Mouse (Mus musculus) spleen, postnatal 14 days (tissue): ENCODE results near the gene Rdm1.
"Not testable (repeated sequence)": the region's sequence is repeated elsewhere in the genome, so short reads cannot be mapped to it uniquely, and the experiment has no call there.

Experiments used
- DNase-seq, 2 experiments: peaks; one replicate each; pipeline ENCODE4 v3.0.0; 2021 to 2022; ENCODE audit warnings: low spot score in 2 of 2

Gene Rdm1

DNA sequence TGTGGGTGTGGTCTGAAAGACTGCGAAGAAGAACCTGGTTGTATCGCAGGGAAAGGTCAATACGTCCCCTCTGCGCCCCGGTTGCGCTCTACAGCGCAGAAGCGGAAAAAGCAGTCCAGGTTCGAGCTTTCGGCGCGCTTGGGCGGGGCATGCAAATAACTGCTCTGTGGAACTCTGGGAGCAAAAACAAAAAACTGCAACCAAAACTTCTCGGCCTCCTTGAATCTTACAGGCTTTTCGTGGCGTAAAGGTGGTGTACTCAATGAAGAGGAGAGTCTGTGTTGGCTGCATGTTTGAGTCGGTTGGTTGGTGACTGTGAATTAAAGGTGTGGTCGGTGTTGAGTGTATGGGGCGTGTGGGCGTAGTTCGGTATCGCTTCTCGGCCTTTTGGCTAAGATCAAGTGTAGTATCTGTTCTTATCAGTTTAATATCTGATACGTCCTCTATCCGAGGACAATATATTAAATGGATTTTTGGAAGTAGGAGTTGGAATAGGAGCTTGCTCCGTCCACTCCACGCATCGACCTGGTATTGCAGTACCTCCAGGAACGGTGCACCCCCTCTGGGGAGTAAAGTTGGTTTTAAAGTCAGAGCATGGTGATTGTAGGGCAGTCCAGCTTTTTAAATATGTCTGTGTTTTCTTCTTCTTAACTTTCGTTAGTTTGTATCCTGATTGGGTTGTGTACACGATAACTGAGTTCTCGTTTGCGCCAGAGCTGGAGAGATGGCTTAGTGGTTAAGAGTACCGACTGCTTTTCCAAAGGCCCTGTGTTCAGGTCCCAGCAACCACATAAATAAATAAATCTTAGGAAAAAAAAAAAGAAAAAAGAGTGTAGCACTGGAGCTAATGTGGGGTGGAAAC, at the start of gene Rdm1:
TSS of gene Rdm1 (plus strand) at position 201 of the 862 bp plus-strand sequence.
- DNase-seq, result peak; percentile 71 to 76

DNA sequence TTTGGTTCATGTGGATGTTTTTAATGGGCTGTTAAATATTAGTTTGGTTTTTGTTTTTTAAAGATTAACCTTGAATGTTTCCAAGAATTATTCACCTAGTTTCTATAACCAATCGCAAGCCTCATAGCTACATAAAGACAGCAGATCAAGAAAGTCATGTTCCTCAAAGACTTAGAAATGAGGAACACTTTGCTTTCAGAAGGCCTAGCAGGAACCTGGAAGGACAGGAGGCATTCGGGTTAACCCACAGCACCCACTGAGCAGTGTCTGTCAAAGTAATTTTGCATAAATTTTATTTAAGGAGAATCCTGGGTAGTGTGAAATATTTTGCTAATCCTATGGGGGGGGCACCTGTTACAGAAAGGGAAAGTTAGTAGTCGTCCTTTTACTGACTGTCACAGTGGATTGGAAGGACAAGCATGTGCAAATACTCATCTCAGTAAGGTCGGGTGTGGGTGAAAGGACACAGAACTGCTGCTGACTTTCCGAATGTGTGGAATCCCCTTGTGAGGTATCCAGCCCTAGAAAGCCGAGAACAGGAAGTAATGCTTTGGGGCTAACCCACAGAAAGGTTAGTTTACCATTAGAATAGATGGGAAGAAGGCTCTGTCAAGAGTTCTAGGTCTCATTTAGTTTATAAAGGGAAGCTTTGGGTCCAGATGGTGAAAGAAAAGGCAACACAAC, 45.8 kb upstream of the Rdm1 start:
- no peak for DNase-seq

DNA sequence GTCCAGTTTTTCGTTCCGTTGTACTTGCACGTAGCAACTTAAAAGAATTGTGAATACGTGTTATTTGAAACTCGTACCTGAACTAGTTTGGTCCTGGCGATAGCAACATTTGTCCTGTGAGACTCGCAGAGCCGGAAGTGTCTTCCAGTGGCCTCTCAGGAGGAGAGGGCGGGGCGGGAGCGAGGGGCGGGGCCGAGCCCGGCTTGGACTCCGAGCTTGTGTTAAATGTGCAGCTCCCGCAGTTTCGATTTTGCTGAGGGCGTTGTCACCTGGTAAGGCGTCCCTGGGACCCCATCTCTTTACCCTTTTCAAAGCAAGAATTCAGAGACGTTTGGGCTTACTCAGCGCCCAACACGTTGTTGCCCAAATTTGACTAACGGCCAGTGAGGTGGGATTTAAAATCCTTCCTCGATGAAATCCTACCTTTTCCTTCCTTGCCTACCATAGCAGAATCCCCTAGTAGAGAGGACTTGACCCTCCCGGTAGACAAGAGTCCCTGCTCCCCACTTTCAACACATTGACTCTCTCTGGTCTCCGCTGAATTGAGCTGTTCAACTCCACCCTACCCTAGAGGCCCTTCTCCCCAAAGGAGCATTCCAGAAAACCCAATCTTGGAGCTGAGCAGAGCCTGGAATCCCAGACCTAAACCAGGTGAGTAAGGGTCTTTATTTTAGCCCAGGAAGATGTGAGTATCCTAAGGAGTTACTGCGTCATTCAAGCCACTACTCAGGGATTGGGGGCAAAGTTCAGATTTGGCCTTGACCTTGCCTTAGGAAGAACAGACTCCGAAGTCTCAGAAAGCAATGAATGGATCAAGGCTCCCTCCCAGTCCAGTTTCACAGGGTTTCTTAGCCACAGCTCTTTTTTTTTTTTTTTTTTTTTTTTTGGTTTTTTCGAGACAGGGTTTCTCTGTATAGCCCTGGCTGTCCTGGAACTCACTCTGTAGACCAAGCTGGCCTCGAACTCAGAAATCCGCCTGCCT, 44.6 kb upstream of the Rdm1 start, which contains the start of gene Tmem106a:
TSS of gene Tmem106a (plus strand) at position 189 of the 982 bp plus-strand sequence.
- peak; percentile 42 to 47 for DNase-seq

DNA sequence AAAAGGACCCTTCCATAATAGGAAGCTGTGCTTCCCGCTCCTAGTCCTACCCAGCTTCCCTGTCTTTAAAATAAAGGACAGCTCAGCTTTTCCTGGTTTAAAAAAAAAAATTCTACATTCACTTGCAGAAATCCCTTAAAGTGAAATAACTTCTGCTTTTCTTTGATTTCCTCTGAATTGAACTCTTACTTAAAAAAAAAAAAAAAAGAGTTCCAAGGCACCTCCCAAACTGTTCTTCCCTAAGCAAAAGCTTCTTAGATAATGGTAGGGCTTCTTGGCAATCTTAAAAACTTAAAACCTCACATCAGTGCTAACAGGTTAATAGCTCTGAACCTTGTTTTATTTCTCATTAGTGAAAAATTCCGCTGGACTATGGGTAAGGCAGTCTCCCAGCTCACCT, 43.8 kb upstream of the Rdm1 start:
- DNase-seq, result no peak

DNA sequence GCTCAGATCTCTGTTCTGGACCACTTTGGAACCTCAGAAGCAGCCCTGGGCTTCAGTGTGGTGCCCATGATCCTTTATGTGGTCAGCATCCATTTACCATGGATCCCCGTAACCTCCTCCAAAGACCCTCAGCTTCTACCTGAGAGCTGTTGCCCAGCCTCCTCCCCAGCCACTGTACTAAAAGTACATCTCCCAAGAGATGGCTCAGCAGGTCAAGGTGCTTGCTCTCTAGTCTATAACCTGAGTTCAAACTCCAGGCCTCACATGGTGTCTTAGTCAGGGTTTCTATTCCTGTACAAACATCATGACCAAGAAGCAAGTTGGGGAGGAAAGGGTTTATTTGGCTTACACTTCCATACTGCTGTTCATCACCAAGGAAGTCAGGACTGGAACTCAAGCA, 42.0 kb upstream of the Rdm1 start:
- not testable (repeated sequence) for DNase-seq

DNA sequence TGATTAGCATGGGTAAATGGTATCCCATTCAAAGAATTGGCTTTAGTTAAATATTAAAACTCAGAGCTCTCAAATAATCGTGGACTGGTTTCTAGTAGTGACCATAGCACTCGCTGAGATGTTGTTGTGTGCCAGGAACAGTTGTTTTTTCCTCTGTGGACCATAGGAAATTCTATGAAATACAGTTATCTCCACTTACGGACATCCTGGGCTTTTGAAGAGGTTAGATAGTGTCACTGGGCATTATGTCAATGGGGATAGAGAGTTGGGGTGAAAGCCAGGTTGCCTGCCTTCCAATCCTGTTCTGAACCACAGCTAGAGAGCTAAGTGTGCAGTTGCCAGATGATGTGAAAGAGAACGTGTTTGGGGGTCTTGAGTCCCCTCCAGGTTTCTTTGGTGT, 41.2 kb upstream of the Rdm1 start:
- DNase-seq, result no peak

DNA sequence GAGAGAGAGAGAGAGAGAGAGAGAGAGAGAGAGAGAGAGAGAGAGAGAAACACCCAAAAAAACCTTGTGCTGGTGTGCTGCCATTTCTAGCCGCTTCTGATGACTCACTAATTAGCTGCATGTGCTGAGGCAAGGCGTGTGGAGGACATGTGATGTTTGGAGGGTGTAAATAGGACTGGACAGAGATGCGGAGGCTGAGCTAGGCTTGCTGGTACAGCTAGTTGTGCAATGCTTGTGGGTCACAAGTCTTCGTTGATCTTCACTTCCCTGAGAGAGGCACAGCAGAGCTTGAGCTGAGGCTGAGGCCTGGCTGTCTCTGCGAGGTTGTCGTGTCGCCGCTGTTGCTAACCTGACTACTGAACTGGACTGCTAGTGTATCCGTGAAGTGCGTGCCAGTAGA, 39.3 kb upstream of the Rdm1 start:
- DNase-seq, result no peak

DNA sequence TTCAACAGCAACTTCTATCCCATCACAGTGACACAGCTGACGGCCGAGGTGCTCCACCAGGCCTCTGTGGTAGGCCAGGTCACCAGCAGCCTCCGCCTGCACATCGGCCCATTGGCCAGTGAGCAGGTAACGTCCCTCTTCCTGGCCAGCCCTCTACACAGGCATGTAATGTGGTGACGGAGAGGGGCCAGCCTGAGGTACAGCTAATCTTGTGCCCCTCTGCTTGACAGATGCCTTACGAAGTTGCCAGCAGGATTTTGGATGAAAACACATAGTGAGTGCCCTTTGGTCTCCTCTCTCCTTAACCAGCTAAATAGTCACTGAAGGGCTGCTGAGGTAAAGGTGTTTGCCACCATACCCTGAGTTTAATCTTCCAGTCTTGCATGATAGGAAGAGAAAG, 38.1 kb upstream of the Rdm1 start:
- no peak for DNase-seq

DNA sequence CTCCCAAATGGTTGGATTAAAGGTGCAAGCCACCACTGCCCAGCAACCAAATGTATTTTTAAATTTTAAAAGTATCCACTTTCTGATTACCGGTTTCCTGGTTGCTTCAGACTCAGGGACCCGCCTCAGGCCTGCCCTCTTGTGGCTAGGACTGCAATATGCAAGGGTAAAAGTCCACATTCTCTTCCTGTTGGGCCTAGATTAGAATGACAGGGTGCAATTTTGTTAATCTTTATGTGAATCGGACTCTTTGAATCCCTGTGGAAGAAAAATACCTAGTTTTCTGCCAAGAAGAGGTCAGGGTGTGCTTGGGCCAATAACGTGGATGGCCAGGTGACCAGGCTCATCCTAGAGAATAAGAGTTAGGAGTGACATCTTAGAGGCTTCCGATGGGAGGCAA, 37.6 kb upstream of the Rdm1 start:
- peak; percentile 21 to 50 for DNase-seq

DNA sequence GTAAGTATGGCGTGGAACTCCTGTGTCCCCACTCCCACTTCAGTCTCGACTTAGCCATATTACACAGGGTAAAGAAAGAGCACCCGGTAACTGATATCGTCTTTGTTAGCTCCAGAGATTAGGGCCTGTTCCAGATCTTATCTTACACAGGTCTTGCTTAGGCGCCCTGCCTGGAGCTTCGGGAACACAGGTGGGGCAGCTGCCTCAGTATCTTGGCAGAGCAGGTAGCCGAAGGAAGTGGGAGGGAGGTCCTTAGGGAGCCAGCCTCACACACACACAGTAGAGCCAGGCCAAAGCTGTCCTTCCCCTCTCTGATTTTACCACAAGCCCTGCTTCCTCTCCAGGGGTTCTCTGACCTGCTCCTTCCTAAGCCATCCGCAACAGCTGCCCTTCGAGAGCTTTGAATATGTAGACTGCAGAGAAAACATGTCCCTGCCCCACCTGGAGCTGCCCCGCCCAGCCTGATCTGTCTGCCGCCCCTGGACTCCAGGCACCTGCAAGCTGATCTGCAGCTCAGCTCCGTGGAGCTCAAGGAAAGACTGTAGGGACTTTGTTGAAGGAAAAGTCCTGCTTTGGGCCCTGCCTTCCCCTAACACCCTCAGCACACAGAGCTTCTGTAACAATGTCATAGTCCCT, 36.9 kb upstream of the Rdm1 start:
- DNase-seq, result no peak

DNA sequence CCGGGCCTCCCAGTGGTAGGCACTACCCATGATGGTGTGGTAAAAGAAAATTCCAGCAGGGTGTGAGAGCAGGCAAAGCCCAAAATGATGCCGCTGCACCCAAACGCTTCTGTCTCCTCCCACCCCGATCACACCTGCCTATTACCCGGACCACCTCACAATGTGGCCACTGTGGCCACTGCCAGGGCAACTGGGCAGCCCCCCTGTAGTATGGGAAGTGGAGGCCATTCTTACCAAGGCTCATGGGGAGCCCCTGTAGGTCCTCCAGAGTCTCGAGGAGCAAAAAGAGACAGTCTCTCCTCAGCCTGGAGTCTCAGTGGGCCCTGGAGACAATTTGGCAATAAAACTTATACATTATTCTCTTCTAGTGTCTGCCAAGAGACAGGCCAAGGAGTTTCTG, 27.8 kb upstream of the Rdm1 start, which contains the start of gene Gm11634:
TSS of gene Gm11634 (minus strand) at position 101 of the 400 bp plus-strand sequence.
- DNase-seq, result no peak

DNA sequence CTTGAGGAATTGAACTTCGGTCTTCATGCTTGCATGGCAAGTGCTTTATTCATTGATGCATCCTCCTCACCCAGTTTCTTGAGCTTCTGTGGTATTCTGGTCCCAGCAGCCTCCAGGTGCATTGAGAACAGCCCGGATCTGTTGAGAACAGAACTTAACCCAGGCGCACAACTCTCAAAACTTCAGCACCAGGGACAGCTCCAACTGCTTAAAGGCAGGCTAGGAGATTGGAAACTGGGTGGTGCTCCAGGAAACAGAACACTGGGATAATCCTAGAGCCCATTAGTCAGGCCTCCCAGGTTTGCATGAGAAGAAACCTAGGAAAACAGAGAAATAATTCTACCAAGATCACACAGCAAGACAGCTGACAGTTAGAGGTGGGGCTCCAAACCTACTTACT, 24.5 kb upstream of the Rdm1 start:
- peak in 1 of 2 experiments; percentile 53 for DNase-seq

DNA sequence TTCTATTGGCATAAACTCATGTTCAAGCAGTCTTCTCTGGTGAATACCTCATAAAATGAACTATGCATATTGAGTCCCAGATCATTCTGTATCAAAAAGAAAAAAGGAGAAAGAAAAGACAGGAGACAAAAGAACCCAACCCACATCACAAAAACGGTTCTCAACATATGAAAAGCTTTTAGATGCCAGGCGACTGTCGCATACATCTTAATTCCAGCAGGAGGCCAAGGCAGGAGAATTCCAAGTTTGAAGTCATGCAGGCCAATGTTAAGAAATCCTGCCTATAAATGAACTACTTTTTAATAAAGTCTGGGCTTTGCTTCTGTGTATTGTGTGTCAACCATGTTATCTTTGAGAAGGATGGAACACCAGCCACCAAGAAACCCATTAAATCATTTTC, 22.9 kb upstream of the Rdm1 start:
- DNase-seq, result no peak

DNA sequence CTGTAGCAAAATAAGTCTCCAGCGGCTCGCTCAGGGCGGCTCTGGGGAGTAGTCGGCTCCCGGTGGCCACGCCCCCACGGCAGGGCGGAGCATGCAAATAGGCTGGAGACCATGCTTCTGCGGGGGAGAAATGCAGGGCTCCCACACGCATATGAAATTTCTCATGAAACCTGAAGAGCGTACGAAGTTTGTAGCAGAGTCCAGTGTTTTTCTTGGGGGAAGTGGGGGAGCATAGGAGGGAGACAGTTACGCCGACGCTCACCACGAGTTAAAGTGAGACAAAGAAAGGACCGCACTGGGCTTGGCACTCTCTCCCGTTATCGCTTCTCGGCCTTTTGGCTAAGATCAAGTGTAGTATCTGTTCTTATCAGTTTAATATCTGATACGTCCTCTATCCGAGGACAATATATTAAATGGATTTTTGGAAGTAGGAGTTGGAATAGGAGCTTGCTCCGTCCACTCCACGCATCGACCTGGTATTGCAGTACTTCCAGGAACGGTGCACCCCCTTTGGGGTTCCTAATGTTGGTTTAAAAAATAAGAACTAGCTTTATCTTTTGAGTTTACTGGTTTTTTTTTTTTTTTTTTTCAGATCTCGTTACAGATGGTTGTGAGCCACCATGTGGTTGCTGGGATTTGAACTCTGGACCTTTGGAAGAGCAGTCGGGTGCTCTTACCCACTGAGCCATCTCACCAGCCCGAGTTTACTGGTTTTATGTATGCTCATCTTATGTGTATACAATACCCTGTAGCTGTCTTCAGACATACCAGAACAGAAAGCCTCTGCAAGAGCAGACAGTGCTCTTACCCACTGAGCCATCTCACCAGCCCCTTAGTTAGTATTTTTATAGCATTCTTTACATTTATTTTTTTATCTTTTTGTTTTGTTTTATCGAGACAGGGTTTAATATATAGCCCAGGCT, 22.2 kb upstream of the Rdm1 start:
- DNase-seq, result peak; percentile 65 to 76

DNA sequence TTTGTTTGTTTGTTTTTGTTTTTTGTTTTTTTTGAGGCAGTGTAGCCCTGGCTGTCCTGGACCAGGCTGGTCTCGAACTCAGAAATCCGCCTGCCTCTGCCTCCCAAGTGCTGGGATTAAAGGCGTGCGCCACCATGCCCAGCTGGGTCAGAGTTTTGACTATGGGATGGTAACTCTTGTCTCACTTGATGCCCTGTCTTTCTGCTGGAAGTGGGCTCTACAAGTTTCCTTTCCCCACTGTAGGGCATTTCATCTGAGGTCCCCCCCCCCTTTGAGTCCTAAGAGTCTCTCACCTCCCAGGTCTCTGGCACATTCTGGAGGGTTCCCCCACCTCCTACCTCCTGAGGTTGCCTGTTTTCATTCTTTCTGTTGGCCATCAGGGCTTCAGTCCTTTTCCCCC, 19.9 kb upstream of the Rdm1 start:
- DNase-seq, result not testable (repeated sequence)

DNA sequence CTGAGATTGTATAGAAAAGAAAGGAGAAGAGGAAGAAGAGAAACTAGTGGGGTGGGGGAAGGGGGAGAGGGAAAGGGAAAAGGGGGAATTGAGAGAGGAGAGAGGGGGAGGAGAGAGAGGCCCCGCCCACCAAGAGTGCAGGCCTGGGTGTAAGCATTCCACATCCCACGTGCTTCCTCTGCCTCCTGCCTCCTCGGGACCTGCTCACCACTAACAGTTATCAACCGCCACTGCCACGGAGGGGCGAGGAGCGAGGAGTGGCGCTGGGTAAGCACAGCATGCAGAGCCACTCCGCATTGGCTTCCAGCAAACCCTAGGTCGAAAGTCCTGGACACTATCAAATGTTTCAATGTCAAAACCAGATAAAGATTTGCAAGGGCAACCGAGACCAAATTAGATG, 16.6 kb upstream of the Rdm1 start:
- no peak for DNase-seq

DNA sequence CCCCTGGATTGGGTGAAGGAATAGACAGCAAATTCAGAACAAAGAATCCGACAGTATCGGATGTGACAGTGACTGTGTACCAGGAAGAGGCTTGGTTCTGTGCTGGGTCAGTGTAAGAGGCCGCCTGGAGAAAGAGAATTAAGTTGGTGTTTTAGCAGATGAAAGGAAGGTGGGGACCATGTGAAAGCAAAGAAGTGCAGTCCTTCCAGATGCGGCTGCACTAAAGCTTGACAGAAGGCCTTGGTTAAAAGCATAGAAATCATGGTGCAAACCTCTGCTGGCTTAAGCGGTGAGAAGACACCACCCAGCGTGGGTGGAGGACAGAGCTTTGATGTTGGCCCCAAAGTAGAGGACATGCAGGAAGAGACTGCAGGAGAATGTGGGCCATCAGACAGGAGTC, 13.4 kb upstream of the Rdm1 start:
- DNase-seq, result no peak

DNA sequence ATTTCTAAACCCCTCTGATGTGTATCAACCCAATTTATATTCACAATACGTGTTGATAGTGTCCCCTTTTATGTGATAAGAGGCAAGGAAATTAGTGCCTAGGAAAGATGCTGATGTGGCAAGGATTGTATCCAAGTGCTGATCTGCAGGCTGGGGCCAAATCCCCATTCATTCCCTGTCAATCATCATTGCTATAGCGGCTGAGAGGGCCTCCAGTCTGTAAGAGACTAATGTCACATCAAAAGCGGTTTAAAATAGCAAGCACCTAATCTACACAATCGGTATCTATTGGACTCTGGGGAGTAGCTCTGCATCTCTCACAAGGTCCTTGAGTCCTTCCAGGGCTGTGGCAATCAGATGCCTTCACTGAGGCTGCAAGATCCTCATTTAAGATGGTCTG, 12.9 kb upstream of the Rdm1 start:
- no peak for DNase-seq

DNA sequence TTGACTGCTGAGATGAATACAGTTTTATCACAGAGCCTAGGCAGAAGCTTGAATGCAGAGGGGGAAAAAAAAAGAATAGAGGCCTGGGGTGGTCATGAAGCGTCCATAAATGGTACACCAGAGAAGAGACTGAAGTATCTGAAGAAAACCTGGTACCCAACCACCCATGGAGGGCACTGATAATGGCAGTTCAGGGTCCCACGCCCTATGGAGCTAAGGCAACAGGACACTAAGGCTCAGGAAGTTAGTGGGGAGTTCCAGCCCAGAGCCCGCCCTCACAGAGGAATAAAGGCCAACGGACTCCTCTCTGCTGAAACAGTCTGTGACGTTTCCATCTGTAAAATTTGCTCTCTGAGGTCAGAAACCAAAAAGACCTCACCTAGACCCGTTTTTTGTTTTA, 11.6 kb upstream of the Rdm1 start:
- no peak for DNase-seq

DNA sequence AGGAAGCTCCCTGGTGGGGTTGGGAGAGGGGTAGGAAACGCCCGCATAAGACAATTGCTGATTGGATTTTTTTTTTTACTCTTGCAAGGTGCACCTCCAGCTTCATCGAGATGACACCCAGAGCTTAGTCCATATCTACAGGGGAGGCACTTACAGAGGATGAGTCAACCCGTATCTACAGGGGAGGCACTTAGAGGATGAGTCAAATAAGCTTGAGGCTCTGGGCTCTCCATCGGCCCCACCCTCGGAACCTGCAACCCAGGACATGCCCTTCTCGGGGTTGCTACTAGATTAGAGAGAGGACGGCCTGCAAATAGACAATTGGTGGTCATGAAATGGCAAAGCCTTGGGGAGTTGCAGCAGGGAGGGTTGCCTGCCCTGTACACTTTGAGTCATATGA, 10.9 kb upstream of the Rdm1 start:
- DNase-seq, result no peak
